ENCODE assay signal across 8 mouse cellular contexts in genomic region chr5:118514527-118514831, GRCm38 (mm10). TPM values are rescaled to one million over a fixed set of nuclear protein-coding genes. Genes with fewer than 3 reads are reported as not detected.
DNase-seq lines count a peak whose midpoint lies in the region; ATAC-seq and TF ChIP-seq lines count a peak whose summit lies in the region.

No protein-coding gene starts in this region.

- DNase-seq in heart, postnatal 25 days (ENCODE audit: low spot score), result no peak
- DNase-seq in liver, embryonic 13.5 days, result no peak
- no peak for DNase-seq in frontal cortex, postnatal 10 days (ENCODE audit: low spot score in 2 of 2)
- no peak for DNase-seq in ovary, postnatal 10 days (ENCODE audit: low spot score)
- DNase-seq in adrenal gland, adult 8-10 months, result no peak

- peaks cover 18 to 21% of the 10 kb centered on the region in 2 experiments; a peak in 3 of 4 replicates for H3K4me1 ChIP-seq in heart, embryonic 14.5 days (ENCODE audit: control insufficient read depth in 2 of 2, insufficient read depth in 2 of 2, low read length in 2 of 2)
- H3K4me1 ChIP-seq in forebrain, embryonic 12.5 days, result peaks cover 39% of the 10 kb centered on the region
- peaks cover 59% of the 10 kb centered on the region for H3K4me1 ChIP-seq in liver, embryonic 13.5 days (replicated peaks)

- no peaks in the 10 kb centered on the region for H3K79me2 ChIP-seq in C2C12 (ENCODE audit: control insufficient read depth, insufficient read depth)

- H3K27ac ChIP-seq in heart, embryonic 14.5 days (replicated peaks in 1 of 2; ENCODE audit: control insufficient read depth in 1 of 2, insufficient read depth in 1 of 2, low read depth in 2 of 2, low read length in 2 of 2), result peak overlapping the region; percentile 50 to 60
- no peak overlapping the region for H3K27ac ChIP-seq in forebrain, embryonic 12.5 days
- H3K27ac ChIP-seq in liver, embryonic 13.5 days, result no peak overlapping the region

- no peaks in the 10 kb centered on the region for H3K9me3 ChIP-seq in heart, embryonic 14.5 days (ENCODE audit: control insufficient read depth, low read length)
- no peaks in the 10 kb centered on the region for H3K9me3 ChIP-seq in forebrain, embryonic 12.5 days
- no peaks in the 10 kb centered on the region for H3K9me3 ChIP-seq in liver, embryonic 13.5 days (replicated peaks)

- peak overlapping the region; percentile 68 for H3K4me2 ChIP-seq in heart, embryonic 14.5 days (ENCODE audit: low read length)
- H3K4me2 ChIP-seq in forebrain, embryonic 12.5 days, result peak overlapping the region; percentile 52
- peak overlapping the region; percentile 72 for H3K4me2 ChIP-seq in liver, embryonic 13.5 days

- intact Hi-C loops in heart, postnatal 25 days (cut with DNase I), result loop anchor here (2.0 kb wide), 1 partner anchor 44 kb away; no protein-coding TSS in a partner anchor

- H3ac ChIP-seq in C2C12 (ENCODE audit: control insufficient read depth, insufficient read length, low read depth), result peak overlapping the region; percentile 1

- H3K9ac ChIP-seq in heart, embryonic 14.5 days (ENCODE audit: low read length), result peak overlapping the region; percentile 61
- H3K9ac ChIP-seq in forebrain, embryonic 12.5 days, result no peak overlapping the region
- H3K9ac ChIP-seq in liver, embryonic 13.5 days, result peak overlapping the region; percentile 67

- WGBS in heart, embryonic 14.5 days, result 16% methylated on average over 9 of the region's 9 CpGs
- WGBS in forebrain, embryonic 12.5 days, result 18% methylated on average over 9 of the region's 9 CpGs
- 26% methylated on average over 9 of the region's 9 CpGs for WGBS in liver, embryonic 13.5 days (ENCODE audit: insufficient replicate concordance)

- H3K27me3 ChIP-seq in heart, embryonic 14.5 days (ENCODE audit: control insufficient read depth, insufficient read depth, low read length), result no peaks in the 10 kb centered on the region
- H3K27me3 ChIP-seq in C2C12 (ENCODE audit: control insufficient read depth, insufficient read depth, insufficient read length), result no peaks in the 10 kb centered on the region
- H3K27me3 ChIP-seq in forebrain, embryonic 12.5 days, result peaks cover 53% of the 10 kb centered on the region
- peaks cover 66% of the 10 kb centered on the region for H3K27me3 ChIP-seq in liver, embryonic 13.5 days

- no peaks in the 10 kb centered on the region for H3K36me3 ChIP-seq in heart, embryonic 14.5 days (ENCODE audit: control insufficient read depth, insufficient read depth, low read length)
- no peaks in the 10 kb centered on the region for H3K36me3 ChIP-seq in C2C12 (ENCODE audit: control insufficient read depth, insufficient read depth)
- no peaks in the 10 kb centered on the region for H3K36me3 ChIP-seq in forebrain, embryonic 12.5 days (replicated peaks)
- no peaks in the 10 kb centered on the region for H3K36me3 ChIP-seq in liver, embryonic 13.5 days

- no peaks in the 10 kb centered on the region for H3K79me3 ChIP-seq in C2C12 (ENCODE audit: low read depth)

- H3K4me3 ChIP-seq in heart, embryonic 14.5 days (ENCODE audit: control insufficient read depth in 1 of 2, insufficient read depth in 1 of 2, low read depth in 1 of 2, low read length in 2 of 2), result peak overlapping the region; percentile 36 to 40
- H3K4me3 ChIP-seq in C2C12 (ENCODE audit: insufficient read depth, poor library complexity, severe bottlenecking), result peak overlapping the region; percentile 14
- H3K4me3 ChIP-seq in forebrain, embryonic 12.5 days (replicated peaks), result peak overlapping the region; percentile 26
- peak overlapping the region; percentile 50 for H3K4me3 ChIP-seq in liver, embryonic 13.5 days (replicated peaks)

- ATAC-seq in heart, embryonic 14.5 days (ENCODE audit: insufficient number of reproducible peaks, insufficient read depth, low FRiP score, low read depth), result no peak
- no peak for ATAC-seq in forebrain, embryonic 12.5 days (ENCODE audit: low FRiP score)
- no peak for ATAC-seq in liver, embryonic 13.5 days (ENCODE audit: low read depth)

- TF ChIP-seq CTCF in C2C12 (IDR thresholded peaks at IDR 0.05; ENCODE audit: control insufficient read depth, insufficient read depth, insufficient read length), result no peak

TF ChIP-seq in C2C12, 6 proteins besides CTCF, POLR2A, EP300 and RAD21:
- TF ChIP-seq MYOD1 (IDR thresholded peaks at IDR 0.05; ENCODE audit: control insufficient read depth, insufficient read length, low read depth) (no peak), MYOG (IDR thresholded peaks at IDR 0.05; ENCODE audit: control insufficient read depth, extremely low read depth, insufficient read length) (no peak), FOSL1 (IDR thresholded peaks at IDR 0.05; ENCODE audit: insufficient read depth, low read length, poor library complexity, severe bottlenecking) (no peak), MAX (IDR thresholded peaks at IDR 0.05) (no peak), USF1 (IDR thresholded peaks at IDR 0.05; ENCODE audit: low read depth) (no peak), CEBPB (IDR thresholded peaks at IDR 0.05; ENCODE audit: low read depth) (no peak)

RNA-seq across cellular contexts. Expression of gene Med13l, which starts 46.0 kb away (rescaled TPM):
- polyA plus RNA-seq in heart, embryonic 14.5 days (2014; fragmentation: Nextera tagmentation; extraction: Ambion mirVana), result 9.0 and 9.3 TPM in 2 replicates
- total RNA-seq in heart, postnatal 25 days (2021), result 10 to 100 TPM; 29.9 to 30.8 TPM
- 6.7 TPM for polyA plus RNA-seq in C2C12 (2012; fragmentation: generic; extraction: Trizol)
- polyA plus RNA-seq in forebrain, embryonic 12.5 days (2016; fragmentation: Nextera tagmentation; extraction: Ambion mirVana), result 17.7 and 19.1 TPM in 2 replicates
- polyA plus RNA-seq in liver, embryonic 13.5 days (2015; fragmentation: Nextera tagmentation; extraction: Ambion mirVana), result 10.1 and 10.2 TPM in 2 replicates
- 10 to 100 TPM; 30.6 to 46.4 (median 40.2) TPM for total RNA-seq in adrenal gland, adult 8-10 months (2022)

Comparison
In these comparisons a context has a peak if more than half of its experiments do, and no peak if none do; other contexts are left out.
1. H3K27ac ChIP-seq: peak in heart, embryonic 14.5 days (2 of 2); none in forebrain, embryonic 12.5 days (single experiment) and liver, embryonic 13.5 days (single experiment).
2. Peak in every context shown above with its lines, with median percentiles within 50 percentile points of each other: H3K4me2 ChIP-seq and H3K4me3 ChIP-seq.